Mouse (Mus musculus) CH12.LX (cell line): ENCODE measurements around the gene Mettl7a2. TPM values are rescaled to one million over a fixed set of nuclear protein-coding genes. Genes with fewer than 3 reads are reported as not detected.

Experiments
- DNase-seq: peaks from one replicate; pipeline ENCODE4 v3.0.0-alpha.2; 2013; ENCODE audit errors: extremely low read depth
- H3K27ac ChIP-seq: 2 replicates; pipeline ENCODE4 v1.5.1; 2012; ENCODE audit warnings: low read depth, mild to moderate bottlenecking, control low read depth, moderate library complexity; ENCODE audit not compliant: insufficient read depth
- H3K27me3 ChIP-seq: replicated peaks from 2 replicates; pipeline ENCODE3; 2012; ENCODE audit warnings: inconsistent platforms
- H3K36me3 ChIP-seq, 2 experiments: replicated peaks in 1 of 2; 2 replicates each; pipeline versions ENCODE3 to v1.6.1; 2012; ENCODE audit warnings: inconsistent platforms in 1 of 2, low read length in 1 of 2, mild to moderate bottlenecking in 1 of 2, mixed read lengths in 1 of 2, moderate library complexity in 1 of 2; ENCODE audit not compliant: control insufficient read depth in 1 of 2, insufficient read depth in 1 of 2
- H3K4me1 ChIP-seq, 2 experiments: 2 replicates each; pipeline ENCODE4 v1.6.1; 2012; ENCODE audit warnings: inconsistent platforms in 1 of 2, moderate library complexity in 1 of 2; ENCODE audit not compliant: insufficient read depth in 2 of 2, control insufficient read depth in 1 of 2
- H3K4me2 ChIP-seq: 2 replicates; pipeline ENCODE4 v1.6.1; 2012; ENCODE audit warnings: low read depth, mild to moderate bottlenecking, control low read depth; ENCODE audit not compliant: poor library complexity, insufficient read depth, severe bottlenecking
- H3K4me3 ChIP-seq, 3 experiments: fragments of 150-350 bp in 1 of 3; sonication (generic) in 1 of 3; replicated peaks in 1 of 3; 2 replicates each; pipeline versions ENCODE3 to v1.5.1; 2011 to 2012; ENCODE audit warnings: low read depth in 2 of 3, low read length in 2 of 3, mild to moderate bottlenecking in 2 of 3, moderate library complexity in 2 of 3, control low read depth in 1 of 3, improper control_type of control experiment in 1 of 3, inconsistent platforms in 1 of 3, mixed read lengths in 1 of 3; ENCODE audit not compliant: poor library complexity in 1 of 3
- H3K79me2 ChIP-seq: replicated peaks from 2 replicates; pipeline ENCODE4 v1.6.1; 2012; ENCODE audit warnings: mild to moderate bottlenecking, moderate library complexity; ENCODE audit not compliant: control insufficient read depth, poor library complexity, insufficient read depth, severe bottlenecking; ENCODE audit errors: extremely low read depth
- H3K9ac ChIP-seq: 2 replicates; pipeline ENCODE4 v1.6.1; 2012; ENCODE audit warnings: low read depth, mild to moderate bottlenecking, control low read depth, moderate library complexity; ENCODE audit not compliant: insufficient read depth
- H3K9me3 ChIP-seq: replicated peaks from 2 replicates; pipeline ENCODE3; 2012; ENCODE audit warnings: low read length, inconsistent platforms, mixed read lengths
- CHD1 ChIP-seq: IDR thresholded peaks from 2 replicates; pipeline ENCODE4 v1.6.1; 2012; ENCODE audit warnings: low read depth, low read length, improper control_type of control experiment, inconsistent platforms
- CHD2 ChIP-seq: IDR thresholded peaks from 2 replicates; pipeline ENCODE4 v1.6.1; 2011; ENCODE audit warnings: low read length, improper control_type of control experiment
- ELF1 ChIP-seq: IDR thresholded peaks from 2 replicates; pipeline ENCODE4 v1.6.1; 2014; ENCODE audit warnings: low read depth, mild to moderate bottlenecking, inconsistent platforms, low read length, improper control_type of control experiment
- ETS1 ChIP-seq: conservative IDR thresholded peaks from 2 replicates; pipeline ENCODE4 v1.6.1; 2012; ENCODE audit warnings: low read depth, mild to moderate bottlenecking, inconsistent platforms, low read length, improper control_type of control experiment, moderate library complexity
- JUN ChIP-seq: IDR thresholded peaks from 2 replicates; pipeline ENCODE4 v1.6.1; 2011; ENCODE audit warnings: low read depth, mild to moderate bottlenecking, low read length, improper control_type of control experiment, moderate library complexity; ENCODE audit not compliant: insufficient read depth
- JUND ChIP-seq: conservative IDR thresholded peaks from 2 replicates; pipeline ENCODE4 v1.6.1; 2011; ENCODE audit warnings: low read depth, low read length, improper control_type of control experiment
- KAT2A ChIP-seq: IDR thresholded peaks from 2 replicates; pipeline ENCODE4 v1.6.1; 2012; ENCODE audit warnings: low read length, improper control_type of control experiment, inconsistent platforms; ENCODE audit not compliant: insufficient replicate concordance
- MAX ChIP-seq: IDR thresholded peaks from 2 replicates; pipeline ENCODE4 v1.6.1; 2011; ENCODE audit warnings: low read length, improper control_type of control experiment
- MAZ ChIP-seq: IDR thresholded peaks from 2 replicates; pipeline ENCODE4 v1.6.1; 2012; ENCODE audit warnings: low read depth, mild to moderate bottlenecking, inconsistent platforms, low read length, improper control_type of control experiment, moderate library complexity
- MEF2A ChIP-seq: IDR thresholded peaks from 2 replicates; pipeline ENCODE4 v1.6.1; 2014; ENCODE audit warnings: low read depth, mild to moderate bottlenecking, inconsistent platforms, low read length, improper control_type of control experiment, borderline replicate concordance
- NRF1 ChIP-seq: IDR thresholded peaks from 2 replicates; pipeline ENCODE4 v1.6.1; 2014; ENCODE audit warnings: low read depth, mild to moderate bottlenecking, inconsistent platforms, low read length, improper control_type of control experiment, moderate library complexity
- PAX5 ChIP-seq: IDR thresholded peaks from 2 replicates; pipeline ENCODE4 v1.6.1; 2012; ENCODE audit warnings: low read length, inconsistent platforms, mixed read lengths
- POLR2AphosphoS2 ChIP-seq: IDR thresholded peaks from 2 replicates; pipeline ENCODE4 v1.6.1; 2011; ENCODE audit warnings: low read depth, low read length, improper control_type of control experiment
- RCOR1 ChIP-seq: conservative IDR thresholded peaks from 2 replicates; pipeline ENCODE4 v1.6.1; 2012; ENCODE audit warnings: low read depth, mild to moderate bottlenecking, inconsistent platforms, low read length, improper control_type of control experiment
- SMC3 ChIP-seq: IDR thresholded peaks from 2 replicates; pipeline ENCODE4 v1.6.1; 2011; ENCODE audit warnings: low read depth, low read length, improper control_type of control experiment
- TBP ChIP-seq: conservative IDR thresholded peaks from 2 replicates; pipeline ENCODE4 v1.6.1; 2011; ENCODE audit warnings: low read depth, low read length, improper control_type of control experiment
- USF1 ChIP-seq: IDR thresholded peaks from 2 replicates; pipeline ENCODE4 v1.6.1; 2014; ENCODE audit warnings: low read depth, mild to moderate bottlenecking, inconsistent platforms, low read length, improper control_type of control experiment
- ZMIZ1 ChIP-seq: IDR thresholded peaks from 2 replicates; pipeline ENCODE4 v1.6.1; 2012; ENCODE audit warnings: low read depth, mild to moderate bottlenecking, inconsistent platforms, low read length, improper control_type of control experiment
- dilution Hi-C: fragments of 300-500 bp; cut with MboI; formaldehyde crosslinking; loops from 2 replicates; pipeline ENCODE4 v1.14.3; 2020; ENCODE audit warnings: low sequenced_read_pairs; ENCODE audit not compliant: extremely low pct_unique_long_range_greater_than_20kb, extremely low pct_ligation_motif_present
- in situ Hi-C: fragments of 300-500 bp; cut with MboI; formaldehyde crosslinking; loops from 3 replicates; pipeline ENCODE4 v1.14.3; 2019; ENCODE audit warnings: low sequenced_read_pairs, low pct_ligation_motif_present, low pct_unique_long_range_greater_than_20kb, mixed read lengths
- polyA plus RNA-seq: library from polyadenylated mRNA; unstranded; fragments of >175 nt; gene quantifications from 2 replicates; pipeline ENCODE4 v1.2.1, GENCODE M21; 2012; ENCODE audit warnings: low read depth; ENCODE audit not compliant: insufficient read length
- total RNA-seq, 2 experiments: library from RNA; depleted of rRNA; stranded (reverse); fragments of 300-350 nt in 1 of 2; fragments of >200 nt in 1 of 2; gene quantifications; 2 replicates each; pipeline ENCODE4 v1.2.3; 2012 to 2014

Mettl7a2 gene
- total and polyA plus RNA-seq, 3 experiments: not detected

DNA sequence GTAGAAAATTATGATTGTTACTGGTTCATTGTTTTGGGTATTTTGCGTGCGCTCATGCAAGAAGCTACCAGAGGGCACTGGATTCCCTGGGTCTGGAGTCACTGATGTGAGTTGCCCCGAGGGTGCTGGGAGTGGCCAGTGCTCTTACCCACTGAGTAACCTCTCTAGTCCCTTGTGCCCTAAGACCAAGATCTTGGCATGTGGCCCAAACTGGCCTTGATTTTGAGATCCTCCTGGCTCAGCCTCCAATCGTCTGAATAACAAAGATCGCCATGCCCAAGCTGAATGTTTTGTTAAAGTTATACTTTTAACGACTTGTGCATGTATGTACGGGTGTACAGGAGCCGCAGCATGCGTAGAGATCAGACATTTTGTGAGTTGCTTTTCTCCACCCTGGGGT lies 32.7 kb downstream of the Mettl7a2 start:
- TF ChIP-seq JUN: no peak
- TF ChIP-seq RCOR1: no peak
- TF ChIP-seq CHD1: no peak
- no peak for TF ChIP-seq ZMIZ1
- no peak for TF ChIP-seq MAX
- TF ChIP-seq TBP: no peak
- TF ChIP-seq SMC3: no peak
- no peak for TF ChIP-seq PAX5
- TF ChIP-seq JUND: no peak
- TF ChIP-seq ELF1: no peak
- no peak for TF ChIP-seq MAZ
- TF ChIP-seq ETS1: no peak
- TF ChIP-seq MEF2A: no peak
- TF ChIP-seq CHD2: no peak
- no peaks in the 10 kb centered on the region for H3K9me3 ChIP-seq
- H3K4me2 ChIP-seq: no peak overlapping the region
- dilution Hi-C loops: no loop called here
- H3K4me3 ChIP-seq: no peak overlapping the region
- no peak for DNase-seq
- H3K36me3 ChIP-seq: no peaks in the 10 kb centered on the region
- peaks cover 16 to 28% of the 10 kb centered on the region in 2 experiments for H3K4me1 ChIP-seq
- in situ Hi-C loops: no loop called here
- H3K27ac ChIP-seq: no peak overlapping the region
- no peaks in the 10 kb centered on the region for H3K79me2 ChIP-seq
- H3K27me3 ChIP-seq: no peaks in the 10 kb centered on the region
- no peak overlapping the region for H3K9ac ChIP-seq

- Histone ChIP-seq H3K9ac (no peak overlapping the region), H3K4me2 (no peak overlapping the region), H3K4me1 (peaks cover 16 to 28% of the 10 kb centered on the region in 2 experiments), H3K4me3 (no peak overlapping the region), H3K36me3 (peaks cover 0 to 5% of the 10 kb centered on the region in 2 experiments), H3K9me3 (no peaks in the 10 kb centered on the region), H3K27ac (no peak overlapping the region), H3K27me3 (no peaks in the 10 kb centered on the region), H3K79me2 (no peaks in the 10 kb centered on the region)
- TF ChIP-seq USF1 (no peak), KAT2A (no peak), POLR2AphosphoS2 (no peak), NRF1 (no peak)
- dilution Hi-C loops: no loop called here
- in situ Hi-C loops: no loop called here
- DNase-seq: no peak
Observed at GRCm38 (mm10) chr15:100387544-100388223, 34.7 kb downstream of the Mettl7a2 start.
